Mouse (Mus musculus) liver, embryonic 11.5 days (tissue): Measurements from ENCODE around the gene Zfp84. TPM values are rescaled to one million over a fixed set of nuclear protein-coding genes. Genes with fewer than 3 reads are reported as not detected.
A peak's percentile ranks its signal among the peaks of the same experiment; 100 is the strongest.

Experiments used
- microRNA counts: library from miRNA; unstranded; fragments of <30 nt; microRNA quantifications from one replicate; lab custom pipeline; 2015
- microRNA-seq: library from miRNA; unstranded; fragments of <30 nt; microRNA quantifications from one replicate; pipeline ENCODE4, GENCODE M21; 2017; ENCODE audit warnings: borderline number of aligned reads
- polyA plus RNA-seq: library from polyadenylated mRNA; unstranded; fragments of >200 nt; fragmentation: Nextera tagmentation; extraction: Ambion mirVana; gene quantifications from 2 replicates; pipeline ENCODE4 v1.2.1, GENCODE M21; 2014

The Zfp84 gene
- polyA plus RNA-seq, 1 experiment from 2014 or later = 9.6 TPM

MicroRNAs within 50 kb of the gene (microRNA counts, 519-probe panel; counts per million panel counts)
- microRNA mmu-miR-1964 (lab: Ali Mortazavi, UCI) = not detected

Small RNAs within 50 kb of the gene (microRNA-seq; reads per million reads assigned to microRNA genes)
- gene Mir1964 = 6.7 reads per million, percentile 17 among the genes with 10 or more reads in this experiment

Other genes with a start within 250 kb of the Zfp84 start
- 9.0 and 10.1 TPM in 2 replicates for gene Sipa1l3, start 249.9 kb upstream of the Zfp84 start, polyA plus RNA-seq
- gene Catsperg2, start 41.5 kb upstream of the Zfp84 start, polyA plus RNA-seq = not detected in 2 replicates
- gene Zfp30, start 15.4 kb downstream of the Zfp84 start, polyA plus RNA-seq = 2.4 and 3.0 TPM in 2 replicates
- gene Zfp790, start 47.6 kb downstream of the Zfp84 start, polyA plus RNA-seq = 9.0 and 10.0 TPM in 2 replicates
- 3.9 TPM in 2 replicates for gene Zfp940, start 85.1 kb downstream of the Zfp84 start, polyA plus RNA-seq
- 3.9 and 5.7 TPM in 2 replicates for gene Zfp420, start 91.4 kb downstream of the Zfp84 start, polyA plus RNA-seq
- 4.9 and 5.8 TPM in 2 replicates for gene Zfp27, start 138.0 kb downstream of the Zfp84 start, polyA plus RNA-seq
- 2.2 and 2.3 TPM in 2 replicates for gene Zfp383, start 139.7 kb downstream of the Zfp84 start, polyA plus RNA-seq
- 6.7 and 7.0 TPM in 2 replicates for gene Zfp74, start 185.5 kb downstream of the Zfp84 start, polyA plus RNA-seq
- gene Zfp568, start 215.4 kb downstream of the Zfp84 start, polyA plus RNA-seq = 23.6 and 25.3 TPM in 2 replicates